Mouse (Mus musculus) heart, embryonic 10.5 days (tissue): ENCODE results near the gene Trim25. TPM values are rescaled to one million over a fixed set of nuclear protein-coding genes. Genes with fewer than 3 reads are reported as not detected.
"Not testable (repeated sequence)": the region's sequence is repeated elsewhere in the genome, so short reads cannot be mapped to it uniquely, and the experiment has no call there.

Source experiments
- DNase-seq: peaks from one replicate; pipeline ENCODE4 v3.0.0-alpha.2; 2017; ENCODE audit warnings: low spot score
- H3K27ac ChIP-seq: fragments of 300-500 bp; sonication (generic); 2 replicates; pipeline ENCODE4 v1.5.1; 2016; ENCODE audit warnings: mild to moderate bottlenecking
- H3K27me3 ChIP-seq: fragments of 300-500 bp; sonication (generic); 2 replicates; pipeline ENCODE4 v1.6.1; 2016; ENCODE audit warnings: mild to moderate bottlenecking; ENCODE audit not compliant: poor library complexity, insufficient read depth, severe bottlenecking
- H3K36me3 ChIP-seq: fragments of 300-500 bp; sonication (generic); 2 replicates; pipeline ENCODE4 v1.6.1; 2016; ENCODE audit warnings: mild to moderate bottlenecking, moderate library complexity
- H3K4me1 ChIP-seq: fragments of 300-500 bp; sonication (generic); 2 replicates; pipeline ENCODE4 v1.6.1; 2016; ENCODE audit warnings: mild to moderate bottlenecking
- H3K4me3 ChIP-seq: fragments of 300-500 bp; sonication (generic); 2 replicates; pipeline ENCODE4 v1.5.1; 2016; ENCODE audit warnings: mild to moderate bottlenecking, moderate library complexity
- H3K9me3 ChIP-seq: fragments of 300-500 bp; sonication (generic); 2 replicates; pipeline ENCODE4 v1.6.1; 2016; ENCODE audit warnings: mild to moderate bottlenecking, moderate library complexity
- WGBS: fragments of 180-500 bp; shearing (Covaris S2); methylation state at CpG from one replicate; pipeline ENCODE4 v1.1.7; 2016; 5-methylcytosine and 5-hydroxymethylcytosine counted together
- polyA plus RNA-seq: library from polyadenylated mRNA; unstranded; fragments of >200 nt; fragmentation: Nextera tagmentation; extraction: Ambion mirVana; gene quantifications from 2 replicates; pipeline ENCODE4 v1.2.1, GENCODE M21; 2016

The Trim25 gene
- polyA plus RNA-seq, 1 experiment from 2014 or later = 12.7 TPM

GRCm38 (mm10) chr11:89034592-89034991 lies 35.4 kb downstream of the Trim25 start:
- no peaks in the 10 kb centered on the region for H3K9me3 ChIP-seq

GRCm38 (mm10) chr11:89035552-89035951 lies 36.4 kb downstream of the Trim25 start:
- DNase-seq = no peak
- no peak overlapping the region for H3K27ac ChIP-seq
- H3K27me3 ChIP-seq = no peaks in the 10 kb centered on the region
- no peaks in the 10 kb centered on the region for H3K9me3 ChIP-seq
- 80% methylated on average over 3 of the region's 3 CpGs for WGBS
- H3K36me3 ChIP-seq = peaks cover 23% of the 10 kb centered on the region
- H3K4me3 ChIP-seq = no peak overlapping the region
- H3K4me1 ChIP-seq = no peaks in the 10 kb centered on the region

More at GRCm38 (mm10) chr11:89034592-89034991, 35.4 kb downstream of the Trim25 start:
- peaks cover 14% of the 10 kb centered on the region; the same call in 1 of the 2 replicates for H3K36me3 ChIP-seq
- H3K27ac ChIP-seq = no peak overlapping the region
- no peak for DNase-seq
- H3K27me3 ChIP-seq = no peaks in the 10 kb centered on the region
- H3K4me1 ChIP-seq = no peaks in the 10 kb centered on the region
- H3K4me3 ChIP-seq = no peak overlapping the region

DNA sequence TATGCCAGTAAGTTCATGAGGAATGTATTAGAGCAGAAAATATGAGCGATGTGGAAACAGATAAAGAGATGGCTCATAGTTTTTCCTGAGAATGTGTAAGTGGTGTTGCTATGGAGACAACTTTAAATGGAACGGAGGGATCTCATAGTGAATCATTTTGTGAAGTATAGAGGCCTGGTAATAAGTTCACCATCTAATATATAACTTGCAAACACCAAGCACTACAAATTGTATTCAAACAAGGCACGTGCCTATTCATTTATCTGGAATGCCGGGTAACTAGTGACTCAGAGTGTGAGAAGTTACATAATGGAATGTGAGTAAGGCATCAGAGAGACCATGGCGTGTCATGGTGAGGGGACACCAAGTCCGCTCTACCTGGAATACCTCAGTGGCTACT lies 39.3 kb downstream of the Trim25 start:
- no peak overlapping the region for H3K4me3 ChIP-seq
- no peak overlapping the region for H3K27ac ChIP-seq
- no peaks in the 10 kb centered on the region for H3K27me3 ChIP-seq
- H3K4me1 ChIP-seq = no peaks in the 10 kb centered on the region
- H3K36me3 ChIP-seq = peaks cover 49% of the 10 kb centered on the region
- no peaks in the 10 kb centered on the region for H3K9me3 ChIP-seq
- WGBS = 94% methylated on average over 6 of the region's 6 CpGs
- no peak for DNase-seq

DNA sequence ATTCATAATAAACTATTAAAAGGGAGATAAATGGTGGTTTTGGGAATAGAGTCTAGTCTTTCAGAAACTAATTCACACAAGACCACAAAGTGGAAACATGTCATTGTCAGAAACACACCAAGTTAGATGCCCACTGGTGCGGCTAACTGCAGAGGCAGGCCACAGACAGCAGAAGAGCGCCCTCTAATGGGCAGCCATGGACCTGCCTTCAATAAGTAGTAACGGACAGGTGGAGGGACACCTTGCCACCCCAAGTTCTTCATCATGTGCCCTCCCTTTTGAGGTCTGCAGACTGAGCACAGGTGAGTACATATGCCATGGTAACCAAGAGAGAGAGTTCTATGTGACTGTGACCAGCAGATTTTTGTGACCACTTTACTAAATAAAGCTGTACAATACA lies 40.1 kb downstream of the Trim25 start:
- no peak for DNase-seq
- no peak overlapping the region for H3K27ac ChIP-seq
- no peaks in the 10 kb centered on the region for H3K27me3 ChIP-seq
- H3K4me1 ChIP-seq = no peaks in the 10 kb centered on the region
- no peaks in the 10 kb centered on the region for H3K9me3 ChIP-seq
- peaks cover 54% of the 10 kb centered on the region for H3K36me3 ChIP-seq
- WGBS = 28% methylated on average over 3 of the region's 3 CpGs
- H3K4me3 ChIP-seq = no peak overlapping the region

DNA sequence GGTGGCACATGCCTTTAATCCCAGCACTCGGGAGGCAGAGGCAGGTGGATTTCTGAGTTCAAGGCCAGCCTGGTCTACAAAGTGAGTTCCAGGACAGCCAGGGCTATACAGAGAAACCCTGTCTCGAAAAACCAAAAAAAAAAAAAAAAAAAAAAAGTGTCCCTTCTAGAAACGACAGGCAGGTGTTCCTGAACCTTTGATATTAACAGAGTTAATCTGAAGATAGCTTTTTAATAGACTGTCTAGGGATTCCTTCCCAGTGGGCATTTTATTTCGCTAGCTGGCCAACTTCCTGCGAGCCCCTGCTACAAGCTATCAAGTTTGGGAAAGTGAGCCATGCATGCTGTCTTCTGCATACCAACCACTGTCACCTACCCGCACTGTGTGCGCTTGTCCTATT lies 41.9 kb downstream of the Trim25 start:
- not testable (repeated sequence) for H3K4me1 ChIP-seq, H3K4me3 ChIP-seq, H3K27ac ChIP-seq, H3K27me3 ChIP-seq, H3K9me3 ChIP-seq, DNase-seq
- H3K36me3 ChIP-seq = peaks cover 72% of the 10 kb centered on the region
- 85% methylated on average over 6 of the region's 7 CpGs for WGBS

- Histone ChIP-seq H3K27ac (no peak overlapping the region), H3K4me1 (no peaks in the 10 kb centered on the region), H3K27me3 (no peaks in the 10 kb centered on the region), H3K4me3 (no peak overlapping the region), H3K36me3 (peaks cover 86% of the 10 kb centered on the region), H3K9me3 (no peaks in the 10 kb centered on the region)
- no peak for DNase-seq
- WGBS = 82% methylated on average over 7 of the region's 7 CpGs
These were observed 43.9 kb downstream of the Trim25 start for GRCm38 (mm10) chr11:89043046-89043445.

DNA sequence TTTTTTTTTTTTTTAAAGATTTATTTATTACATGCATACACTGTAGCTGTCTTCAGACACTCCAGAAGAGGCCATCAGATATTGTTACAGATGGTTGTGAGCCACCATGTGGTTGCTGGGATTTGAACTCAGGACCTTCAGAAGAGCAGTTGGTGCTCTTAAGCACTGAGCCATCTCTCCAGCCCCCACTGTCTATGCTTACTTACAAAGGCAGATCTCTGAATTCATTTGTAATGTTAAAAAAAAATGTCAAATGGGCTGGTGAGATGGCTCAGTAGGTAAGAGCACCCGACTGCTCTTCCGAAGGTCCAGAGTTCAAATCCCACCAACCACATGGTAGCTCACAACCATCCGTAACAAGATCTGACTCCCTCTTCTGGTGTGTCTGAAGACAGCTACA lies 46.3 kb downstream of the Trim25 start:
- not testable (repeated sequence) for H3K9me3 ChIP-seq, H3K4me3 ChIP-seq, H3K4me1 ChIP-seq, DNase-seq, H3K27ac ChIP-seq, H3K27me3 ChIP-seq
- WGBS = 91% methylated on average over 3 of the region's 3 CpGs
- peaks cover 81% of the 10 kb centered on the region for H3K36me3 ChIP-seq

GRCm38 (mm10) chr11:89046021-89046420 lies 46.8 kb downstream of the Trim25 start:
- peaks cover 83% of the 10 kb centered on the region for H3K36me3 ChIP-seq
- no peaks in the 10 kb centered on the region for H3K27me3 ChIP-seq
- H3K4me1 ChIP-seq = no peaks in the 10 kb centered on the region
- H3K27ac ChIP-seq = no peak overlapping the region
- no peak overlapping the region for H3K4me3 ChIP-seq
- DNase-seq = no peak
- 87% methylated on average over 3 of the region's 3 CpGs for WGBS
- no peaks in the 10 kb centered on the region for H3K9me3 ChIP-seq

GRCm38 (mm10) chr11:89051767-89052166 lies 52.6 kb downstream of the Trim25 start:
- Histone ChIP-seq H3K4me1 (peaks cover 15% of the 10 kb centered on the region), H3K27me3 (no peaks in the 10 kb centered on the region), H3K4me3 (no peak overlapping the region), H3K27ac (no peak overlapping the region), H3K36me3 (peaks cover 55% of the 10 kb centered on the region), H3K9me3 (no peaks in the 10 kb centered on the region)
- DNase-seq = no peak
- 83% methylated on average over 6 of the region's 6 CpGs for WGBS

- H3K27me3 ChIP-seq = no peaks in the 10 kb centered on the region
- H3K4me1 ChIP-seq = peaks cover 40% of the 10 kb centered on the region
- peaks cover 26% of the 10 kb centered on the region for H3K36me3 ChIP-seq
- H3K4me3 ChIP-seq = peak overlapping the region; percentile 15; the same call in 1 of the 2 replicates
- no peak for DNase-seq
- WGBS = 49% methylated on average over 13 of the region's 13 CpGs
- peak overlapping the region; percentile 70 for H3K27ac ChIP-seq
- H3K9me3 ChIP-seq = no peaks in the 10 kb centered on the region
These were observed 56.9 kb downstream of the Trim25 start for GRCm38 (mm10) chr11:89055931-89056690.

DNA sequence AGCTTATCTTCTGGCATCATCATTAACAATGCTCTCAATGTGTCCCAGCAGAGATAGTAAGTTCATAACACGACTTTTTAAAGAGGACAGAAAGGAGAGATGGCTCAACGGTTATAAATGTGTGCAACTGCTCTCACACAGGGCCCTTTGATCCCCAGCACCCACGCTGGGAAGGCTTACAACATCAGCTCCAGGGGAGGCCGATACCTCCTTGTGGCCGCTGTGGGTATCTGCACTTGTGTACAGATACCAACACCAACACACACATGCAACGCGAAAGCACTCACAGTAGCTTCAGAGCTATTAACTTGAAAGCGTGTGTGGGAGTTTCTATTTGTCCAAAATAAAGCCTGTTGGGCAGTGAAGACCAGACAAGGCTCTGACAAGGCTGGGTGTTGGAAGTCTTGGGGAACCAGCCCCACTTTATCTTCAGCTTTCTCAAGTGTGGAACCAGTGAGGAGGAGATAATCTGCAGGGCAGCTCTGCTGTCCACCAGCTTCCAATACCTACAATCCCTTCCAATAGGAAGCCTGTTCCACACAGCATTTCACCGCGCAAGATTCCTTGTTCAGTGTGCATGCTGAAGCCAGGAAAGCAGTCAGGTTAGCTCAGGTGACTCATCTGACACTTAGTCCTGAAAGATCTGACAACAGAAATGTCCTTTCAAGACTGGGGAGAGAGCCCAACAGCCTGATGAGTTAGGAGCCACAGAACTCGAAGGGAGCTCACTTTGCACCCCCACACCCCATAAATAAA lies 59.5 kb downstream of the Trim25 start:
- peaks cover 40% of the 10 kb centered on the region for H3K4me1 ChIP-seq
- no peaks in the 10 kb centered on the region for H3K27me3 ChIP-seq
- DNase-seq = peak; percentile 74
- WGBS = 66% methylated on average over 11 of the region's 11 CpGs
- no peak overlapping the region; the same call in 1 of the 2 replicates for H3K27ac ChIP-seq
- H3K4me3 ChIP-seq = peak overlapping the region; percentile 95
- H3K9me3 ChIP-seq = no peaks in the 10 kb centered on the region
- H3K36me3 ChIP-seq = peaks cover 17% of the 10 kb centered on the region

GRCm38 (mm10) chr11:89059919-89060422 lies 60.8 kb downstream of the Trim25 start:
- peak; percentile 81 for DNase-seq
- H3K36me3 ChIP-seq = peaks cover 7% of the 10 kb centered on the region
- peaks cover 40% of the 10 kb centered on the region for H3K4me1 ChIP-seq
- H3K27me3 ChIP-seq = no peaks in the 10 kb centered on the region
- no peaks in the 10 kb centered on the region for H3K9me3 ChIP-seq
- peak overlapping the region; percentile 95 for H3K4me3 ChIP-seq
- H3K27ac ChIP-seq = peak overlapping the region; percentile 92
- under 1% methylated on average over 33 of the region's 33 CpGs for WGBS

- peak; percentile 96 for DNase-seq
- H3K4me1 ChIP-seq = peaks cover 37% of the 10 kb centered on the region
- no peaks in the 10 kb centered on the region for H3K27me3 ChIP-seq
- H3K36me3 ChIP-seq = peaks cover 7% of the 10 kb centered on the region
- peak overlapping the region; percentile 95 for H3K4me3 ChIP-seq
- H3K27ac ChIP-seq = peak overlapping the region; percentile 92
- WGBS = under 1% methylated on average over 63 of the region's 63 CpGs
- no peaks in the 10 kb centered on the region for H3K9me3 ChIP-seq
These were observed 61.4 kb downstream of the Trim25 start for GRCm38 (mm10) chr11:89060423-89061089.
